Mouse (Mus musculus) stomach, embryonic 15.5 days (tissue): ENCODE results near the gene B4galnt1. TPM values are rescaled to one million over a fixed set of nuclear protein-coding genes. Genes with fewer than 3 reads are reported as not detected.

ENCODE experiments used
- ATAC-seq: fragments of 200-750 bp; cut with Nextera tagmentation; 2 replicates; pipeline ENCODE4 v1.8.0; 2017; ENCODE audit warnings: low read depth, moderate number of reproducible peaks, moderate TSS enrichment; ENCODE audit not compliant: insufficient read depth, low FRiP score
- H3K27ac ChIP-seq: fragments of 300-500 bp; sonication (generic); 2 replicates; pipeline ENCODE4 v1.5.1; 2015; ENCODE audit warnings: mild to moderate bottlenecking, inconsistent platforms
- H3K27me3 ChIP-seq: fragments of 300-500 bp; sonication (generic); replicated peaks from 2 replicates; pipeline ENCODE4 v1.6.1; 2015; ENCODE audit warnings: inconsistent platforms
- H3K36me3 ChIP-seq: fragments of 300-500 bp; sonication (generic); 2 replicates; pipeline ENCODE4 v1.6.1; 2015; ENCODE audit warnings: inconsistent platforms
- H3K4me1 ChIP-seq: fragments of 300-500 bp; sonication (generic); 2 replicates; pipeline ENCODE4 v1.6.1; 2015; ENCODE audit warnings: inconsistent platforms
- H3K4me2 ChIP-seq: fragments of 300-500 bp; sonication (generic); 2 replicates; pipeline ENCODE4 v1.6.1; 2015; ENCODE audit warnings: mild to moderate bottlenecking, inconsistent platforms
- H3K4me3 ChIP-seq: fragments of 300-500 bp; sonication (generic); replicated peaks from 2 replicates; pipeline ENCODE4 v1.5.1; 2015; ENCODE audit warnings: inconsistent platforms
- H3K9ac ChIP-seq: fragments of 300-500 bp; sonication (generic); 2 replicates; pipeline ENCODE4 v1.6.1; 2015; ENCODE audit warnings: inconsistent platforms
- H3K9me3 ChIP-seq: fragments of 300-500 bp; sonication (generic); 2 replicates; pipeline ENCODE4 v1.6.1; 2016; ENCODE audit warnings: inconsistent platforms
- WGBS: fragments of 180-500 bp; shearing (Covaris S2); methylation state at CpG from one replicate; pipeline ENCODE4 v1.1.7; 2015; 5-methylcytosine and 5-hydroxymethylcytosine counted together
- polyA plus RNA-seq: library from polyadenylated mRNA; unstranded; fragments of >200 nt; fragmentation: Nextera tagmentation; extraction: Ambion mirVana; gene quantifications from 2 replicates; pipeline ENCODE4 v1.2.1, GENCODE M21; 2015

The B4galnt1 gene
- polyA plus RNA-seq, 1 experiment from 2014 or later: 29.4 TPM

GRCm38 (mm10) chr10:127173148-127174065, 8.4 kb downstream of the B4galnt1 start:
- H3K27ac ChIP-seq: no peak overlapping the region
- H3K9ac ChIP-seq: no peak overlapping the region
- no peak overlapping the region for H3K4me3 ChIP-seq
- H3K27me3 ChIP-seq: peaks cover 45% of the 10 kb centered on the region
- ATAC-seq: no peak
- H3K36me3 ChIP-seq: no peaks in the 10 kb centered on the region
- no peaks in the 10 kb centered on the region for H3K9me3 ChIP-seq
- WGBS: 83% methylated on average over 16 of the region's 16 CpGs
- H3K4me2 ChIP-seq: no peak overlapping the region
- H3K4me1 ChIP-seq: peaks cover 26% of the 10 kb centered on the region

GRCm38 (mm10) chr10:127174170-127174569, 9.1 kb downstream of the B4galnt1 start:
- Histone ChIP-seq H3K4me3 (no peak overlapping the region), H3K9me3 (no peaks in the 10 kb centered on the region), H3K36me3 (no peaks in the 10 kb centered on the region), H3K27me3 (peaks cover 50% of the 10 kb centered on the region), H3K4me2 (no peak overlapping the region), H3K9ac (no peak overlapping the region), H3K27ac (no peak overlapping the region), H3K4me1 (peaks cover 30% of the 10 kb centered on the region)
- ATAC-seq: no peak
- WGBS: 86% methylated on average over 7 of the region's 7 CpGs

- ATAC-seq: no peak
- 48% methylated on average over 3 of the region's 3 CpGs for WGBS
- Histone ChIP-seq H3K36me3 (no peaks in the 10 kb centered on the region), H3K27me3 (peaks cover 57% of the 10 kb centered on the region), H3K27ac (no peak overlapping the region), H3K4me1 (peaks cover 26% of the 10 kb centered on the region), H3K4me3 (no peak overlapping the region), H3K4me2 (no peak overlapping the region), H3K9me3 (no peaks in the 10 kb centered on the region), H3K9ac (no peak overlapping the region)
Measured at GRCm38 (mm10) chr10:127176228-127176627, 11.2 kb downstream of the B4galnt1 start.

- Histone ChIP-seq H3K27me3 (peaks cover 55% of the 10 kb centered on the region), H3K9ac (no peak overlapping the region), H3K9me3 (no peaks in the 10 kb centered on the region), H3K36me3 (no peaks in the 10 kb centered on the region), H3K27ac (no peak overlapping the region), H3K4me1 (peaks cover 26% of the 10 kb centered on the region), H3K4me3 (no peak overlapping the region), H3K4me2 (0 out of 2 replicates have a peak overlapping the region, but pooled peaks have one; percentile 8)
- WGBS: 11% methylated on average over 7 of the region's 7 CpGs
- no peak for ATAC-seq
Measured at GRCm38 (mm10) chr10:127176756-127177155, 11.7 kb downstream of the B4galnt1 start.

GRCm38 (mm10) chr10:127177235-127177634, 12.2 kb downstream of the B4galnt1 start:
- H3K27me3 ChIP-seq: peaks cover 56% of the 10 kb centered on the region
- H3K9ac ChIP-seq: no peak overlapping the region
- no peaks in the 10 kb centered on the region for H3K36me3 ChIP-seq
- no peaks in the 10 kb centered on the region for H3K9me3 ChIP-seq
- ATAC-seq: no peak
- H3K4me3 ChIP-seq: no peak overlapping the region
- peak overlapping the region; percentile 57; the same call in 1 of the 2 replicates for H3K4me2 ChIP-seq
- peaks cover 26% of the 10 kb centered on the region for H3K4me1 ChIP-seq
- 32% methylated on average over 9 of the region's 9 CpGs for WGBS
- H3K27ac ChIP-seq: no peak overlapping the region

GRCm38 (mm10) chr10:127177719-127178118, 12.7 kb downstream of the B4galnt1 start:
- Histone ChIP-seq H3K36me3 (no peaks in the 10 kb centered on the region), H3K9me3 (no peaks in the 10 kb centered on the region), H3K27me3 (peaks cover 57% of the 10 kb centered on the region), H3K4me1 (peaks cover 26% of the 10 kb centered on the region), H3K4me3 (peak overlapping the region; percentile 32), H3K4me2 (peak overlapping the region; percentile 57), H3K27ac (no peak overlapping the region), H3K9ac (no peak overlapping the region)
- ATAC-seq: peak; percentile 45; the same call in 1 of the 2 replicates
- 1% methylated on average over 23 of the region's 23 CpGs for WGBS

GRCm38 (mm10) chr10:127178286-127179027, 13.4 kb downstream of the B4galnt1 start:
- peaks cover 63% of the 10 kb centered on the region for H3K27me3 ChIP-seq
- peak overlapping the region; percentile 32 for H3K4me3 ChIP-seq
- no peak overlapping the region for H3K9ac ChIP-seq
- WGBS: 7% methylated on average over 41 of the region's 41 CpGs
- peaks cover 29% of the 10 kb centered on the region for H3K4me1 ChIP-seq
- H3K9me3 ChIP-seq: no peaks in the 10 kb centered on the region
- peaks cover 3% of the 10 kb centered on the region; the same call in 1 of the 2 replicates for H3K36me3 ChIP-seq
- no peak for ATAC-seq
- no peak overlapping the region for H3K27ac ChIP-seq
- H3K4me2 ChIP-seq: peak overlapping the region; percentile 57

GRCm38 (mm10) chr10:127179871-127180694, 15.1 kb downstream of the B4galnt1 start, which contains the start of gene Slc26a10:
Slc26a10 (minus strand) TSS chr10:127180645.
- H3K27me3 ChIP-seq: peaks cover 63% of the 10 kb centered on the region
- peaks cover 3% of the 10 kb centered on the region; the same call in 1 of the 2 replicates for H3K36me3 ChIP-seq
- no peak within 1 kb of the TSS for H3K27ac ChIP-seq
- H3K4me2 ChIP-seq: peak within 1 kb of the TSS; percentile 38
- H3K9me3 ChIP-seq: no peaks in the 10 kb centered on the region
- ATAC-seq: no peak
- peaks cover 35% of the 10 kb centered on the region for H3K4me1 ChIP-seq
- WGBS: 3% methylated on average over 34 of the region's 34 CpGs
- peak within 1 kb of the TSS; percentile 11; the same call in 1 of the 2 replicates for H3K4me3 ChIP-seq
- H3K9ac ChIP-seq: no peak within 1 kb of the TSS

GRCm38 (mm10) chr10:127180695-127181047, 15.6 kb downstream of the B4galnt1 start:
- WGBS: 34% methylated on average over 3 of the region's 3 CpGs
- H3K9ac ChIP-seq: no peak overlapping the region
- peaks cover 4% of the 10 kb centered on the region; the same call in 1 of the 2 replicates for H3K36me3 ChIP-seq
- no peak for ATAC-seq
- no peak overlapping the region for H3K27ac ChIP-seq
- peaks cover 62% of the 10 kb centered on the region for H3K27me3 ChIP-seq
- no peaks in the 10 kb centered on the region for H3K9me3 ChIP-seq
- peak overlapping the region; percentile 38; the same call in 1 of the 2 replicates for H3K4me2 ChIP-seq
- no peak overlapping the region; the same call in 1 of the 2 replicates for H3K4me3 ChIP-seq
- peaks cover 35% of the 10 kb centered on the region for H3K4me1 ChIP-seq

GRCm38 (mm10) chr10:127181566-127181965, 16.5 kb downstream of the B4galnt1 start:
- 70% methylated on average over 6 of the region's 6 CpGs for WGBS
- no peak overlapping the region for H3K9ac ChIP-seq
- no peak for ATAC-seq
- no peak overlapping the region for H3K4me2 ChIP-seq
- H3K4me3 ChIP-seq: no peak overlapping the region
- peaks cover 53% of the 10 kb centered on the region for H3K27me3 ChIP-seq
- peaks cover 10% of the 10 kb centered on the region; the same call in 1 of the 2 replicates for H3K36me3 ChIP-seq
- no peak overlapping the region for H3K27ac ChIP-seq
- H3K9me3 ChIP-seq: no peaks in the 10 kb centered on the region
- H3K4me1 ChIP-seq: peaks cover 35% of the 10 kb centered on the region

- Histone ChIP-seq H3K9me3 (no peaks in the 10 kb centered on the region), H3K4me2 (no peak overlapping the region), H3K4me3 (no peak overlapping the region), H3K36me3 (peaks cover 17% of the 10 kb centered on the region; the same call in 1 of the 2 replicates), H3K9ac (no peak overlapping the region), H3K27me3 (peaks cover 48% of the 10 kb centered on the region), H3K27ac (no peak overlapping the region), H3K4me1 (peaks cover 29% of the 10 kb centered on the region)
- 88% methylated on average over 4 of the region's 4 CpGs for WGBS
- no peak for ATAC-seq
Measured at GRCm38 (mm10) chr10:127182624-127183023, 17.6 kb downstream of the B4galnt1 start.
